Mouse (Mus musculus) ES-Bruce4 (cell line): ENCODE results near the gene Dnajc22. TPM values are rescaled to one million over a fixed set of nuclear protein-coding genes. Genes with fewer than 3 reads are reported as not detected.

Experiments used
- H3K27ac ChIP-seq: 2 replicates; pipeline ENCODE4 v1.5.1; 2012; ENCODE audit warnings: low read length, inconsistent platforms; ENCODE audit not compliant: insufficient read depth
- H3K27me3 ChIP-seq: 2 replicates; pipeline ENCODE4 v1.6.1; 2012; ENCODE audit warnings: mild to moderate bottlenecking, low read length, inconsistent platforms; ENCODE audit not compliant: control insufficient read depth, poor library complexity, insufficient read depth, severe bottlenecking
- H3K36me3 ChIP-seq: 2 replicates; pipeline ENCODE4 v1.6.1; 2012; ENCODE audit warnings: inconsistent platforms, mild to moderate bottlenecking, low read length, moderate library complexity; ENCODE audit not compliant: control insufficient read depth, poor library complexity, insufficient read depth, severe bottlenecking
- H3K4me1 ChIP-seq: one replicate; pipeline ENCODE4 v1.8.1; 2011; ENCODE audit warnings: low read length; ENCODE audit not compliant: control insufficient read depth, insufficient read depth
- H3K4me3 ChIP-seq: 2 replicates; pipeline ENCODE4 v1.5.1; 2011; ENCODE audit warnings: low read depth, mild to moderate bottlenecking, low read length
- H3K9ac ChIP-seq: 2 replicates; pipeline ENCODE4 v1.6.1; 2012; ENCODE audit warnings: low read depth, mild to moderate bottlenecking, inconsistent platforms; ENCODE audit not compliant: poor library complexity, severe bottlenecking
- H3K9me3 ChIP-seq: replicated peaks from 2 replicates; pipeline ENCODE4 v1.6.1; 2012; ENCODE audit warnings: mild to moderate bottlenecking, low read length, inconsistent platforms; ENCODE audit not compliant: control insufficient read depth, poor library complexity, insufficient read depth, severe bottlenecking
- CTCF ChIP-seq: IDR thresholded peaks from one replicate; pipeline ENCODE4 v1.8.1; 2011; ENCODE audit warnings: low read depth, low read length
- EP300 ChIP-seq: IDR thresholded peaks from 2 replicates; pipeline ENCODE4 v1.6.1; 2011; ENCODE audit warnings: low read depth, low read length; ENCODE audit not compliant: insufficient read depth
- POLR2A ChIP-seq: IDR thresholded peaks from one replicate; pipeline ENCODE4 v1.8.1; 2011; ENCODE audit warnings: low read length; ENCODE audit not compliant: insufficient read depth
- polyA plus RNA-seq: library from polyadenylated mRNA; stranded (reverse); fragments of >200 nt; gene quantifications from 2 replicates; pipeline ENCODE4 v1.2.4, GENCODE M21; 2011; ENCODE audit warnings: low read depth; ENCODE audit not compliant: missing spikeins, insufficient read depth, insufficient read length

The Dnajc22 gene
- polyA plus RNA-seq, 1 experiment: 5.0 TPM

GRCm38 (mm10) chr15:99105238-99105637 lies 12.3 kb downstream of the Dnajc22 start:
- 0 out of 2 replicates have a peak, but pooled peaks cover 2% of the 10 kb centered on the region for H3K9me3 ChIP-seq
- H3K27me3 ChIP-seq: no peaks in the 10 kb centered on the region
- TF ChIP-seq CTCF (no peak), EP300 (no peak), POLR2A (no peak)
- peaks cover under 1% of the 10 kb centered on the region for H3K4me1 ChIP-seq
- H3K36me3 ChIP-seq: no peaks in the 10 kb centered on the region
- H3K27ac ChIP-seq: no peak overlapping the region
- no peak overlapping the region for H3K4me3 ChIP-seq
- H3K9ac ChIP-seq: no peak overlapping the region

- Histone ChIP-seq H3K4me3 (no peak overlapping the region), H3K4me1 (peaks cover 3% of the 10 kb centered on the region), H3K9me3 (0 out of 2 replicates have a peak, but pooled peaks cover 2% of the 10 kb centered on the region), H3K27me3 (no peaks in the 10 kb centered on the region), H3K36me3 (no peaks in the 10 kb centered on the region), H3K27ac (no peak overlapping the region), H3K9ac (no peak overlapping the region)
- TF ChIP-seq EP300 (no peak), CTCF (no peak), POLR2A (no peak)
Observed at GRCm38 (mm10) chr15:99107866-99108265, 14.9 kb downstream of the Dnajc22 start.

- Histone ChIP-seq H3K36me3 (no peaks in the 10 kb centered on the region), H3K27me3 (no peaks in the 10 kb centered on the region), H3K9me3 (0 out of 2 replicates have a peak, but pooled peaks cover under 1% of the 10 kb centered on the region), H3K4me1 (peaks cover 5% of the 10 kb centered on the region), H3K9ac (no peak overlapping the region), H3K27ac (no peak overlapping the region), H3K4me3 (no peak overlapping the region)
- TF ChIP-seq EP300 (no peak), POLR2A (no peak), CTCF (no peak)
Observed at GRCm38 (mm10) chr15:99111139-99111538, 18.2 kb downstream of the Dnajc22 start.

- Histone ChIP-seq H3K27me3 (no peaks in the 10 kb centered on the region), H3K4me1 (peaks cover 5% of the 10 kb centered on the region)
- no peak for TF ChIP-seq EP300
- no peak for TF ChIP-seq CTCF
- no peak for TF ChIP-seq POLR2A
Observed at GRCm38 (mm10) chr15:99111809-99112208, 18.8 kb downstream of the Dnajc22 start.

GRCm38 (mm10) chr15:99112843-99113395 lies 19.9 kb downstream of the Dnajc22 start:
- Histone ChIP-seq H3K4me1 (peaks cover 5% of the 10 kb centered on the region), H3K9ac (no peak overlapping the region), H3K4me3 (peak overlapping the region; percentile 67), H3K27ac (no peak overlapping the region), H3K27me3 (no peaks in the 10 kb centered on the region), H3K36me3 (no peaks in the 10 kb centered on the region), H3K9me3 (no peaks in the 10 kb centered on the region)
- TF ChIP-seq EP300 (no peak), POLR2A (no peak), CTCF (no peak)

More at GRCm38 (mm10) chr15:99111809-99112208, 18.8 kb downstream of the Dnajc22 start:
- Histone ChIP-seq H3K27ac (no peak overlapping the region), H3K9me3 (no peaks in the 10 kb centered on the region), H3K36me3 (no peaks in the 10 kb centered on the region), H3K9ac (no peak overlapping the region), H3K4me3 (no peak overlapping the region)

GRCm38 (mm10) chr15:99113396-99113975 lies 20.5 kb downstream of the Dnajc22 start:
- Histone ChIP-seq H3K27me3 (no peaks in the 10 kb centered on the region), H3K9me3 (no peaks in the 10 kb centered on the region), H3K4me1 (peaks cover 5% of the 10 kb centered on the region), H3K27ac (peak overlapping the region; percentile 23; the same call in 1 of the 2 replicates), H3K4me3 (peak overlapping the region; percentile 67), H3K36me3 (no peaks in the 10 kb centered on the region), H3K9ac (peak overlapping the region; percentile 27)
- no peak for TF ChIP-seq EP300
- peak; percentile 38 for TF ChIP-seq CTCF
